Mouse (Mus musculus) v-Abl transformed pro-B cells (cell line): ENCODE results near the gene Tubb5.

Experiments
- in situ Hi-C, 2 experiments: fragments of 400-800 bp; cut with MboI; formaldehyde crosslinking; loops; one replicate each; pipeline ENCODE4 v1.15.1; 2025; ENCODE audit not compliant: unreplicated experiment in 2 of 2

Gene Tubb5

GRCm38 (mm10) chr17:35861198-35861857, 23.2 kb upstream of the Tubb5 start, which contains the start of gene Nrm:
Nrm (plus strand) TSS chr17:35861318.
- in situ Hi-C loops, result no loop called here

GRCm38 (mm10) chr17:35860831-35861197, 22.7 kb upstream of the Tubb5 start:
- in situ Hi-C loops, result no loop called here

GRCm38 (mm10) chr17:35859835-35860234, 21.7 kb upstream of the Tubb5 start:
- in situ Hi-C loops, result no loop called here

- in situ Hi-C loops, result no loop called here
Measured at GRCm38 (mm10) chr17:35859371-35859770, 21.3 kb upstream of the Tubb5 start.

GRCm38 (mm10) chr17:35850974-35851373, 12.9 kb upstream of the Tubb5 start:
- in situ Hi-C loops, result no loop called here

- in situ Hi-C loops, result no loop called here
Measured at GRCm38 (mm10) chr17:35848112-35848511, 10.0 kb upstream of the Tubb5 start.

GRCm38 (mm10) chr17:35843514-35843913, 5.4 kb upstream of the Tubb5 start:
- in situ Hi-C loops, result no loop called here

- in situ Hi-C loops, result no loop called here
Measured at GRCm38 (mm10) chr17:35842006-35842405, 3.9 kb upstream of the Tubb5 start.

- in situ Hi-C loops, result no loop called here
Measured at GRCm38 (mm10) chr17:35841076-35841950, 3.2 kb upstream of the Tubb5 start, which contains the start of gene Mdc1. Mdc1 (plus strand) TSS chr17:35841515.

GRCm38 (mm10) chr17:35840561-35840960, 2.5 kb upstream of the Tubb5 start:
- in situ Hi-C loops, result no loop called here

GRCm38 (mm10) chr17:35839002-35839401, 896 bp upstream of the Tubb5 start:
- in situ Hi-C loops, result loop anchor here (5.0 to 10.0 kb wide), 2 partner anchors 33 to 146 kb away; partner anchors contain the start of gene Prr3 (in 1 of the 2)

GRCm38 (mm10) chr17:35838570-35838969, 464 bp upstream of the Tubb5 start:
- in situ Hi-C loops, result loop anchor here (5.0 to 10.0 kb wide), 2 partner anchors 34 to 146 kb away; partner anchors contain the start of gene Prr3 (in 1 of the 2)

GRCm38 (mm10) chr17:35837487-35837886, 619 bp downstream of the Tubb5 start:
- in situ Hi-C loops, result loop anchor here (5.0 to 10.0 kb wide), 2 partner anchors 35 to 147 kb away; partner anchors contain the start of gene Prr3 (in 1 of the 2)

GRCm38 (mm10) chr17:35836991-35837422, 1.1 kb downstream of the Tubb5 start:
- in situ Hi-C loops, result loop anchor here (5.0 to 10.0 kb wide), 2 partner anchors 35 to 148 kb away; partner anchors contain the start of gene Prr3 (in 1 of the 2)

- in situ Hi-C loops, result loop anchor here (5.0 to 10.0 kb wide), 2 partner anchors 36 to 148 kb away; partner anchors contain the start of gene Prr3 (in 1 of the 2)
Measured at GRCm38 (mm10) chr17:35836178-35836965, 1.7 kb downstream of the Tubb5 start.

GRCm38 (mm10) chr17:35835424-35836140, 2.5 kb downstream of the Tubb5 start:
- in situ Hi-C loops, result loop anchor here (5.0 to 10.0 kb wide), 2 partner anchors 37 to 149 kb away; partner anchors contain the start of gene Prr3 (in 1 of the 2)

GRCm38 (mm10) chr17:35834696-35835422, 3.2 kb downstream of the Tubb5 start:
- in situ Hi-C loops, result loop anchor here (5.0 to 10.0 kb wide), 3 partner anchors 37 to 150 kb away; partner anchors contain the start of gene Prr3 (in 1 of the 2)

- in situ Hi-C loops, result loop anchor here in 1 of 2 experiments (5.0 to 10.0 kb wide), 2 partner anchors 73 to 151 kb away; partner anchors contain the start of gene Prr3
Measured at GRCm38 (mm10) chr17:35833894-35834293, 4.2 kb downstream of the Tubb5 start.
